Mouse (Mus musculus): ENCODE data around the gene Jakmip3.

Jakmip3 gene

GRCm38 (mm10) chr7:138940612-138941461 is at the start of gene Jakmip3:
Gene Jakmip3 (plus strand): TSS chr7:138940730.
- DNase-seq (ENCODE audit: extremely low spot score, low read depth, low spot score) = no peak

- DNase-seq (ENCODE audit: extremely low spot score, low read depth, low spot score) = no peak
Observed at GRCm38 (mm10) chr7:138898122-138898521, 42.4 kb upstream of the Jakmip3 start.

GRCm38 (mm10) chr7:138898743-138899142 is 41.8 kb upstream of the Jakmip3 start:
- no peak for DNase-seq (ENCODE audit: extremely low spot score, low read depth, low spot score)

- no peak for DNase-seq (ENCODE audit: extremely low spot score, low read depth, low spot score)
Observed at GRCm38 (mm10) chr7:138903886-138904435, 36.6 kb upstream of the Jakmip3 start.

GRCm38 (mm10) chr7:138906441-138906840 is 34.1 kb upstream of the Jakmip3 start:
- DNase-seq (ENCODE audit: extremely low spot score, low read depth, low spot score) = no peak

GRCm38 (mm10) chr7:138907043-138907442 is 33.5 kb upstream of the Jakmip3 start:
- no peak for DNase-seq (ENCODE audit: extremely low spot score, low read depth, low spot score)

- no peak for DNase-seq (ENCODE audit: extremely low spot score, low read depth, low spot score)
Observed at GRCm38 (mm10) chr7:138907976-138908375, 32.6 kb upstream of the Jakmip3 start.

- DNase-seq (ENCODE audit: extremely low spot score, low read depth, low spot score) = no peak
Observed at GRCm38 (mm10) chr7:138908768-138909276, 31.7 kb upstream of the Jakmip3 start.

- DNase-seq (ENCODE audit: extremely low spot score, low read depth, low spot score) = no peak
Observed at GRCm38 (mm10) chr7:138909277-138910192, 31.0 kb upstream of the Jakmip3 start, which contains the start of gene Bnip3. Gene Bnip3 (minus strand): TSS chr7:138909519.

- DNase-seq (ENCODE audit: extremely low spot score, low read depth, low spot score) = no peak
Observed at GRCm38 (mm10) chr7:138910193-138910562, 30.4 kb upstream of the Jakmip3 start.

- no peak for DNase-seq (ENCODE audit: extremely low spot score, low read depth, low spot score)
Observed at GRCm38 (mm10) chr7:138913616-138914015, 26.9 kb upstream of the Jakmip3 start.

- DNase-seq (ENCODE audit: extremely low spot score, low read depth, low spot score) = no peak
Observed at GRCm38 (mm10) chr7:138919156-138919944, 21.2 kb upstream of the Jakmip3 start.

GRCm38 (mm10) chr7:138921611-138922010 is 18.9 kb upstream of the Jakmip3 start:
- DNase-seq (ENCODE audit: extremely low spot score, low read depth, low spot score) = no peak

GRCm38 (mm10) chr7:138923756-138924425 is 16.6 kb upstream of the Jakmip3 start:
- DNase-seq (ENCODE audit: extremely low spot score, low read depth, low spot score) = no peak

GRCm38 (mm10) chr7:138928456-138928855 is 12.1 kb upstream of the Jakmip3 start:
- DNase-seq (ENCODE audit: extremely low spot score, low read depth, low spot score) = no peak

- DNase-seq (ENCODE audit: extremely low spot score, low read depth, low spot score) = no peak
Observed at GRCm38 (mm10) chr7:138934523-138934922, 6.0 kb upstream of the Jakmip3 start.

GRCm38 (mm10) chr7:138938991-138939390 is 1.5 kb upstream of the Jakmip3 start:
- DNase-seq (ENCODE audit: extremely low spot score, low read depth, low spot score) = no peak

GRCm38 (mm10) chr7:138940256-138940611 is 296 bp upstream of the Jakmip3 start:
- no peak for DNase-seq (ENCODE audit: extremely low spot score, low read depth, low spot score)

- DNase-seq (ENCODE audit: extremely low spot score, low read depth, low spot score) = no peak
Observed at GRCm38 (mm10) chr7:138941571-138941970, 1.0 kb downstream of the Jakmip3 start.

- no peak for DNase-seq (ENCODE audit: extremely low spot score, low read depth, low spot score)
Observed at GRCm38 (mm10) chr7:138942301-138942700, 1.8 kb downstream of the Jakmip3 start.

Measured in hindlimb bud, embryonic 11.5 days (tissue).